Mouse (Mus musculus) frontal cortex, adult (tissue): ENCODE measurements at regions not wholly inside any gene's neighbourhood (a gene's known extent, or its start where the extent isn't known, plus 50 kb on each side); places are given as distances from the start of the nearest gene placed in this dataset.

ENCODE experiments used
- ATAC-seq: cut with Nextera tagmentation; 2 replicates; pipeline ENCODE4 v1.9.2; 2017; ENCODE audit warnings: mild to moderate bottlenecking, moderate library complexity, mixed read lengths; ENCODE audit not compliant: low TSS enrichment

- peak; percentile 89 for ATAC-seq
These were observed 53.2 kb upstream of the Ddah1 start for GRCm38 (mm10) chr3:145705317-145705716.

DNA sequence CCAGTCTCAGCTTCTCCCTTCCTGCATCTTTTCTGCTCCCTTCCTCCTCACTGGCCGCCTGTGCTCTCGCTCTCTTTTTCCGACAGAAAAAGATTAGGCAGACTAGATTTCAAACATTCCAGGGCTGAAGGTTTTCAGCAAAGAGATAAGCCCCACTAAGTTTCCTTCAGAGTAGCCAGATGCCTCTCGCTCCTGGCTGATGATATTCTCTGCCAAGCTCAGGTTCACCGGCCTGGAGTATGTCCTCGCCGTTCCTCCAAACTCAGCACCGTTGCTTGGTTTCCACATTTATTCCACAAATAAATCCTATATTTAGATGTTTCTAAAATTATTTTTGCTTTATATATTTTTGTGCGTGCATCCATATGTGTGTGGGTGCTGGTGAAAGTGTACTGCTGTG lies 54.3 kb upstream of the Ccn1 start:
- no peak for ATAC-seq

DNA sequence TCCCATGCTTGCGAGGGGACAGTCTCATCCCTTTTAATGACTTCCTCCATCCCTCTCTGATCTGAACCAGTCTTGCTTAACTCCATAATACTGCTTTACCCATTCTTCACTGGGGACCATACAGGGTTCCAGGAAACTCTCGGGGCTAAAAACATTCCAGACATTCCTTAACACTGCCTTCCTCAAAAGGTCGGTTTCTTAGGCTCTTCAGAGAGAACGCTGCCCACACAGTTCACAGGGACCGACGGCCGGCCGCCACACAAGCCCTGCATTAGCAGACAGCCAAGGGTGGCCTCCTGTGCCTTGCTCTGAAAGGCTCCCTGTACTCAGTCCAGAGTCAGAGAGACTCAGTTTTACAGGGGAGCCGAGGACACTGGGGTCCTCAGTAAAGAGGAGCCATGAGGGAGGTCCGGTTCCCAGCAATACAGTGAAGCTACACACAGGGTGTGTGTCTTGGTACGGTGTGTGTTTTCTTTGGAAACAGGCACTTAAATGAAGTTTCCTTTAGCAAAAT lies 53.7 kb upstream of the Ccn1 start:
- ATAC-seq = no peak

DNA sequence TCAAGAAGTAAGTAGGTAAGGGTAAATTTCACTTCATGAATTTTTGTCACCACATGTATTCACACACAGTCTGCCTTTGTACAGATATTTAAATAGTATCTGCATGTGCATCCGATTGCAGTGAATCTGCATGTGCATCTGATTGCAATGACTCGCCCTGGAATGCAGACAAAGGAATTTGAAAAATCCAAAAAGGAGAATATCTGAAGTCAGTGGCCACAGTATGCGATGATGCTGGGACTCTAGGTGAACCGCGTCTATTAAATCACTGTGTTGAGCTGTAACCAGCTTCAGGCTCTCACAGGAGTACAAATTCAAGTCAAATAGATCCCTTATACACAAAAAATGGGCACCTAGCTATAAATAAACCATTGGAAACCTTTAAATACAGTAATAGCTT lies 53.0 kb upstream of the Ccn1 start:
- no peak for ATAC-seq

DNA sequence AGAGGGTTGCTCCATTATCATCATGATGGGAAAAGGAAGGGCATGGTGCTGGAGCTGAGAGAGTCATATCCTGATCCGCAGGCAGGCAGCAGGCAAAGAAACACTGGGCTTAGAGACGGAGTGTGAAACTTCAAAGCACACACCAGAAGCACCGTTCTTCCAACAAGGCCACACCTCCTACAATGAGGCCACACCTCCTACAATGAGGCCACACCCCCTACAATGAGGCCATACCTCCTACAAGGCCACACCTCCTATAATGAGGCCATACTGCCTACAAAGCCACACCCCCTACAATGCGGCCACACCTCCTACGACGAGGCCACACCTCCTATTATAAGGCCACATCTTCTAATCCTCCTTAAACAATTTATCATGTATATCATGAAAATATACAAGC lies 52.2 kb upstream of the Ccn1 start:
- ATAC-seq = no peak
